Mouse (Mus musculus): Measurements from ENCODE around the gene C1qtnf7.

Gene C1qtnf7

DNA sequence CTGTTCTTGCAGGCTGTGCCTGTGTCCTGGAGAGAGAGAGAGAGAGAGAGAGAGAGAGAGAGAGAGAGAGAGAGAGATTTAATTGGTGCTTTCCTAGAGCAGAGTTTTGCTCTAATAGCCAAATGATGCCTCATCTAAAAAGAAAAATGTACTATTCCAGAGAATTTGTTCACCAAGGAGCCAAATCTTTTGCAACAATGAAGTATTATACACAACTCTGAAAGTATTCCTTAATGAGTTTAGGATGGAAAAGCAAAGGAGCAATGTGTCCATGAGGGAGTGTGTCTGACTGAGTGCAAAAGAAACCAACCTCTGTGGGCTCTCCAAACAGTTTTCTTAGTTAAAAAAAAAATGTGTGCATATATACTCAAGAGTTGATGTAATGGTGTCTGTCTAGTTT lies 24.5 kb downstream of the C1qtnf7 start:
- DNase-seq (ENCODE audit: low spot score in 2 of 2) = no peak

DNA sequence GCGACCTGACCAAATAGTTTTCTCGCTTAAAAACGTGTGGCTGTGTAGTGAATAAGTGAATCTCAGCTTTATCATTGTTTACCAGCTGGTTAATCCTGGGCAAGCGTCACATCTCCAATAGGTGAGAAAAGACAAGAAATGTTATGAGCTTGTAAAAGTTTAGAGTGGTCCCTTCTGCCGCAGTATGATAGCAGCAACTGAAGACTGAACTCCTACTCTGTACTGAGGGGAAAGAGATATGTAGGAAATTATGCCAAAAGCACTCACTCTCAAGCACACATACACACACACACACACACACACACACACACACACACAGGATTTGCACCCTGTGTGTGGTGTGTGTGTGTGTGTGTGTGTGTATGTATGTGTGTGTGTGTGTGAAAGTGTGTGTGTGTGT lies 26.2 kb downstream of the C1qtnf7 start:
- no peak for DNase-seq (ENCODE audit: low spot score in 2 of 2)

DNA sequence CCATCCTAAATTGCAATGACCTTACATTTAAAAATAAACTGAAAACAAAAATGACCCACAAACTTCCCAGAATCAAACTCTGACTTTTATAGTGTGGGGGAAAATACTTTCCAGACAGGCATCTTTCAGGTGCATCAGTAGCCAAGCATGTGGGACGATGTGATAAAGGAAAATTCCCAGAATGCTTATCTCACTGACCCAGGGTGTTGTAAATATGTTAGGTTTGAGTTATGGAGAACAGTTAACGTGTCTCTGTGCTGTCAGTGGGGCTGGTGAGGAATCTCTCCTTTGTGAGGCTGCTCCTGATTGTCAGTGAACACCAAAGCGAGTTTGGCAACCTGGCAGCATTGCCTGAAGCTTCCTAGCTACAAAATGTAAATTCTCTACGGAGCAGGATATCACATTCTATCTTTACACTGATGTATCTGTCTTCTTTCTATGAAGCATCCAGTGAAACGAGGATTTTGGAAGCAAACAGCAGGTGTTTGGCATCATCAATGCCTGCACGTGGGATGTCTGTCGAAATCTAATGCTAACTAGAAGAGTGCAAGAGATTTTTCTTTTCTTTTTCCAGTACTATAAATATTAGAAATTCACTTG lies 27.0 kb downstream of the C1qtnf7 start:
- DNase-seq (ENCODE audit: low spot score in 2 of 2) = peak; percentile 24 to 41

DNA sequence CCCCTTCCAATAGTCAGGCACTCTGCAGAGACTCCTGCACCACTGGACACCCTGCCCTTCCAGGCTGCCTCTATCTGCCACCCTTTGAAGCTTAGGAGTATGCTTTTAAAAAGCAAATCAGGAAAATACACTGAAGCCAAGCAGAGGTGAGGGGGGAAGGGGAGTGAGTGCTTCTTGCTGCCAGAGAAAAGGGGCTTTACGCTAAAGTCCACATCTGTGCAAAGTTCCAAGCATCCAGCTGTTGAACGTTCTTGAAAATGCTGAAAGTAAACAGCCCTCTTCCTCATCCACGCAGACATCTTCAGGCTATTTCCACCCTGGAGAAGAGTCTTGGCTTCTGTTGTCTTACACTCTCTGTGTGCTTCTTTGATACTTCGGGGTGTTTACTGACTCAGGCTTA lies 34.6 kb downstream of the C1qtnf7 start:
- no peak for DNase-seq (ENCODE audit: low spot score in 2 of 2)

DNA sequence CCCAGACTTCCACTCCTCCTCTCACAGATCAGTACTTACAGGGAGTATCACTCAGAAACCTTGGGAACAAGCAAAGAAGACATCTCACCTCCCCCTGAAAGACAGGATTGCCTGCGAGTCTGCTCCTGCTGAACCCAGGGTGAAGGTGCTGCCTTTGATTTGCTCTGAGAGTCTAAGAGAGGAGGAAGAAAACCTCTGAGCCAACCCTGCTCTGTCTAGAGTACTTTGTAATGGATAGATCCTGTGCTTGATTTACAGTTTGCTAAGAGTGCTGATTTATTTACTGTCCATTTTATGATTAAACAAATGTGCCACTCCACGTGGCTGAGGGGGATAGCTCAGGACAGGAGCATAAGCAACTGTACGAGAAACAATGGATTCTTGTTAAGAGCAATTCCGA lies 35.1 kb downstream of the C1qtnf7 start:
- no peak for DNase-seq (ENCODE audit: low spot score in 2 of 2)

DNA sequence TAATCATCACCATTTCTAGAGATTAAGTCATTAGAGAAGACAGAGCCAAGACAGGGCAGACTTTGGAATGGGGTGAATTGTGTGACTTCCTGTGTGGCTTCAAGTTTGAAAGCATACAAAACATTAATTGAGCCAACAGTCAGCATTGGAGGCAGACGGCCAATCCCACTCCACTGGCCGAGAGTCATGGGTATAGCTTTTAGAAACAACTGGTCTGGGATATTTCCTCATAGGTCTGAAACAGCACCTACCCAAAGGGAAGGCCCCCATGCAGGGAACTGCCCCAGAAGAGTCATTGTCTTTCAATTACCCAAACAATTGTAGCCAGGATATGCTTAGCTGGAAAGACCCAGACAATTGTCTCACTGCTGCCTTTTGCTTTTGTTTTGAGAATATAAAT lies 39.5 kb downstream of the C1qtnf7 start:
- no peak for DNase-seq (ENCODE audit: low spot score in 2 of 2)

DNA sequence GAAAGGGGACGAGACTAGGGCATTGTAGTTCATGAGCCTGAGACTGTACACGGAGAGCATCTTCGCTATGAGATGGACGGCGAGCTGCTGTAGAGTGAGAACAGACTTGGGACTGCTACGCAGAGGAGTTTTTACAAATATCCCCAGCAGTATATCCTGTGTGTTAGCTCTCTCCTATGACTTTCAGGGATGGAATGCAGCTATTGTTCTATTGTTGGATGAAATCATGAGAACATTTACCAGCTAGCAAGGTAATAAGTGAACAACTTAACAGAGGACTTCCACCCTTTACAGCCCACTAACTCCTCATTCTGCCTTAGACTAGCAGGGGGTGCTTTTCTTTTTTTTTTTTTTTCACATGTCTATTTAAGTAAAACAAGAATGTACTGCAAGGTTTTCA lies 40.1 kb downstream of the C1qtnf7 start:
- no peak for DNase-seq (ENCODE audit: low spot score in 2 of 2)

DNA sequence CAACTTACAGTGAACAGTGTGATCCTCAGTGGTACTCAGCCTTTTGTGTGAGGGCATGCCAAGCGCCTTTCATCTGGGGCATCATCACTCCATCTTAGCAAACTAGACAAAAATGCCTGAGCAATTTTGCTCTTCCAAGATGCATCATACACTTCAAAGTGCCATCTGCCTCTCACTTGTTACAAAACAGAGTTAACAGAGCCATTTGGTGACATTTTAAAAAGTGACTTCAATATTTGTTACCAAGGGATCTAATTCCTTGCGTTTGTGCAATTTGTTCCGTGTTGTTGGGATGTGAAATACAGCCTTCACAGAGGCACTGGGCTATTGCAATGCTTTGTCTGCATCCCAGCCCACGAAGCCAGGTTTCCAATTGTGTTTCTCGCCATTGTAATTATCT lies 42.1 kb downstream of the C1qtnf7 start:
- DNase-seq (ENCODE audit: low spot score in 2 of 2) = peak in 1 of 2 experiments; percentile 2

DNA sequence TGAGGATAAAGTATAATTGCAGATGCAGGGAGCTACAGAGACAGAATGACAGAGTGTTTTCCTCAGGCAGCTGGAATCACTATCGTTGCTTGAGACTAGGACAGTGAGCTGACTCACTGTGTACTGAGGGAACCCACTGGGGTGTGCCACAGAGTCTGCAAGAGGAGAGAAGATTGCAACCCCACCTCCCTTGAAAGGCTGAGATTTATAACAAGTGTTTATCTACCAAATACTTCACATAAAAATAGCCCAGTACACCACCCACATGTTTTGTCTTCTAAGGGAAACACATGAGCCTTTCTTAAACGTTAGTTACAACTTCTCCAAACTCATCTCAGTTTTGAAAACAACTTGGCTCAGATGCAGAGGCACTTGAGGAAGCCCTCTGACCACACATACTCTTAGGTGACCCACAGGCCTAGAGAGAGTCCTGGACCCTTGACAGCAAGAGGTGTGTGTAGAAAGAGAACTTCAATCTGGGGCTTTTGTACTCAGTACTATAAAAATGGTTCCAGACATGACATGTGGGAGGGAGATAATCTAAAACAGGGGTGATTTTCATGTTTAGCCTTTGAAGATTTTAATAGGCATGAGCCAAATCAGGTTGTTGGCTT lies 46.4 kb downstream of the C1qtnf7 start:
- peak; percentile 7 to 26 for DNase-seq (ENCODE audit: low spot score in 2 of 2)

DNA sequence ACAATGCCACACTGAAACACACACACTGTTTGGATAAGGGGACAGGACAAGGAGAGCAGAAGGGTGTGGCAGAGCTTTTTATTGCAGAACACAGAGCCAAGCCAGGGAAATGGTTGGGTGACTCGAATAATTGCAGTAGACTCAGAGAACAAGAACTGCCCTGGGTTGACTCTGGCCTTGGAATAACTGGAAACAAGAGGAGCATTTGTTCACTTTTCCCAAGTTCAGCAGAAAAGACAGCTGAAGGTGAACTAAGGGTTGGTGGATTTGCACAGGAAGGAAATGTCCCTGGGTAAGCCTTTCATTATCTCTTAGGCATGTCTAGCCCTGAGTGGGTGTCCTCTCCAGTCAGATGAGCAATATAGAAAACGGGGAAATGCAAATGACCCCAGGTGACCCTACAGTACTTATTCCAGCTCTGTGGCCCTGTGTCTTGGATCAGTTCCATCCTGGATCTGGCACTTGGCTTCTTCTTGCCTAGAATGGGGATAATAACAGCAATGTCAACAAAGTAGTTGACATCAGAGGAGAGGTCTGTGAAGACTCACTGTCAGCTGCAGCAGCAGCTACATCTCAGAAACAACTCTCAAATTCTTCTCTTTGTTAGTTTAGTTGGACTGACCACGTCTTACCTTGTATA lies 54.5 kb downstream of the C1qtnf7 start:
- DNase-seq (ENCODE audit: low spot score in 2 of 2) = no peak

DNA sequence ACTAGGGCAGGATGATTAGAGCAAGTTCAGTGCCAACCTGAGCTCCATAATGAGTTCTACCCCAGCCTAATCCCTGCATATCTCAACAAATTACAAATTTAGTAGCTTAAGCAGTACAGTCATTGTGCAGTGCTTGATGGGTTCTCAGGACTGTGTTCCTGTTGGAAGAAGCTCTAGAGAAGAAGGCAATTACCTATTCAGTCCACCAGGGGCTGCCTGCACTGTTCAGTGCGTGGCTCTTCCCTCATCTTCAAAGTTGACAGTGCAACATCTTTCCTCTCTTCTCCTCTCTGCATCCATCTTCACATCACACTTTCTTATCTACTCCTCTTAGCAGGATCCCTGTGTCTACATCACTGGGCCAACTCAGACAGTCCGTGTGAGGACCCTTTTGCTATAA lies 67.5 kb downstream of the C1qtnf7 start:
- peak in 1 of 2 experiments; percentile 3 for DNase-seq (ENCODE audit: low spot score in 2 of 2)

DNA sequence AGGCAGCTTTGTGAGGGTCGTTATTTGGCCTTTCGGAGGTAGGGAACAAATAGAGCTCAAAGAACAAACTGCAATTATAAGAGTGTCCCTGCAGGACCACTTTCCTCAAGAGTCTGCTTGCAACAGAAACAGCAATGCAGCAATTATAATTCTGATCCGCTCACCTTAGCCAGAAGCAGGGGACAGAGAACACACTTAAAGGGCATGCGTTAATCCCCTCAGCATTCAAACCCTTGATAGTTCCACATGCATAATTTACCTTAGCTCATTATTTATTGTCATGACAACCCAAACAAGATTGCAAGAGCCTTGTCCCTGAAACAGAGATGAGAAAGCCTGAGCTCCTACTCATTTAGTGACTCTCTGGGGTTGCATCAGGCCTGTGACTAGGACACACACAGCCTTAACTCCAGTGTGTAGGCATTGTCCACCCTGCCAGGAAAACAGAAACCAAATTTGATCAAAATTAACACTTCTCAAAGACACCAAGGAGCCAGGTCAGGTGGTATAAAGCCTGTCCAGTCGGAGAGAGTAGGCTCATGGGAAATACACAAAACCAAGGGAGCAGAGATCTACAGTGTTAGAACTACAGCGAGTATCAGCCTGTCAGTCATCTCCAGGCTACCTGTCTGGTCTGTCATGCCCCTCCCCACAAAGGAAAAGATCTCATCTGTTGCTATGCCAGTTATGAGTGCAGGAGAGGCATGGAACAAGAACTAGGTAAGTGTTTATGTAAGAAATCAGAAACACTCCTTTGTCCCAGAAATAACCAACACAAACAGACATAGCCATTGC lies 68.2 kb downstream of the C1qtnf7 start:
- DNase-seq (ENCODE audit: low spot score in 2 of 2) = no peak

DNA sequence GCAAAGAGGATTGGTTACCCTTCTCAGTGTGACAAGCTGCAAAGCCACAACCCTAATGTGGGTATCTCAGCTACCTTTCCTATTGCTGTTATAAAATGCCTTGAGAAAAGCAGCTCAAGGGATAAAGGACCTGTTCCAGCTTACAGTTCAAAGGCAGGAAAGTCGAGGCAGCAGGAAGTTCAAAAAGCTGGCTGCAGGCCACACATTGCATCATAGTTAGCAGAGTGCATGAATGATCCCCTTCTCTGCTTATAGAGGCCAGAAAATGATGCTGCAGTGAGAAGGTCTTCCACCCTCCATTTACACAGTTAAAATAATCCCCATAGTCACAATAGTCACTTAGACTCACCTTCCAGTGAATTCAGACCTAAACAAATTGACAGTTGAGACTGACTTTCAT lies 69.1 kb downstream of the C1qtnf7 start:
- DNase-seq (ENCODE audit: low spot score in 2 of 2) = no peak

DNA sequence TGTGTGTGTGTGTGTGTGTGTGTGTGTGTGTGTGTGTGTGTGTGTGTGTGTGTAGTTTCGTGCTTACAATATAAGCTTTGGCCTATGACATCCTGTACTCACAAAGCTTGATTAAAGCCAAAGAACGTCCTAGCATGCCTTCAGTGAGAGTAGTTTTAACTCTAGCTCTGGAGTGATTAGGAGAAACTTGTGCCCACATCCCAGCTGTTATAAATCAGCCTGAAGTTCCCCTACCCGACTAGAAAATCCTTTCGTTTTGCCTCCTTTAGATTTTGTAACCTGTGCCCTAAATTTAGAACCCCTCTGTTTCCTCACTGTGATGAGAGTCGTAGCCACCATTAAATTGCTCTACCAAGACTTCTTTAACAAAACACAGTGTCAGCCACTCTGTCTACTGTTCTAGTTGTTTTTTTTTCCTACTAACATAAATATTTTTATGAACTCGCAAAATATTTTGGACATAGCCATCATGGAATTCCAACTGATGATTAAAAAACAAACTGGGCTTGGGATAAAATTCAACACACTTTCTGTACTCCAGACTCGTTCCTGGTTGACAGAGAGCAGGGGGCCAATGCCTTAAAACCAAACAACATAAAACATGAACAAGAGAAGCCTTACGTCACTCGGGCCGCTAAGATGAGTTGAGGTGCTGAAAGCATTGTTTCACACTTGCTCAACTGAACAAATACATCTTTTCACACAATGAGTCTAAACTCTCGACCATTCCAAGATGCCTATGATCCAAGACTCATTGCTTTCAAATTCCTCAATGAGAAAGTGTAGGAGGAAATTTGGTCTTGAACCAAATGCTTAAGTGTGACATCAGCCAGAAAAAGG lies 70.3 kb downstream of the C1qtnf7 start:
- DNase-seq (ENCODE audit: low spot score in 2 of 2) = no peak

DNA sequence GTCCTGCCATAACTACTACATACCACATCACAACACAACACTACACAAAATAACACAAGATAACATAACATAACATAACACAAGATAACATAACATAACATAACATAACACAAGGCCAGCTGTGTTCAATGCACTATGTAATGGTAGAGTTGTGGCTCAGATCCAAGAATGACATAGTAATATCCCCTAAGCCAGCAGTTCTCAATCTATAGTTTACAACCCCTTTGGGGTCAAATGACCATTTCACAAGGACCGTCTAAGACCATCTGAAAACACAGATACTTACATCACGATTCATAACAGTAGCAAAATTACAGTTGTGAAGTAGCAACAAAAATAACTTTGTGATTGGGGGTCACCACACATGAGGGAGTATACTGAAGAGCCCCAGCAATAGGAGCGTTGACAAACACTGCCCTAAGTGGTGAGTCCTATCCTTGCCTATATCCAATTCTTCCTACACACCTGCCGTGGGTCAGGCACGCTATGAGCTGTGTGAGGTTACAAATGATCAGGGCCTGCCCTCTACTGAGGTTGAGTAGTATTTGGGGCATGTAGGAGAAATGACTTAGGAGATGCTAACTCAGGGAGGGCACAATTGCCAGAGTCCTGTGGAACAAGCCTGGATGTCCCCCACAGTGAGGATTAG lies 73.6 kb downstream of the C1qtnf7 start:
- DNase-seq (ENCODE audit: low spot score in 2 of 2) = no peak

DNA sequence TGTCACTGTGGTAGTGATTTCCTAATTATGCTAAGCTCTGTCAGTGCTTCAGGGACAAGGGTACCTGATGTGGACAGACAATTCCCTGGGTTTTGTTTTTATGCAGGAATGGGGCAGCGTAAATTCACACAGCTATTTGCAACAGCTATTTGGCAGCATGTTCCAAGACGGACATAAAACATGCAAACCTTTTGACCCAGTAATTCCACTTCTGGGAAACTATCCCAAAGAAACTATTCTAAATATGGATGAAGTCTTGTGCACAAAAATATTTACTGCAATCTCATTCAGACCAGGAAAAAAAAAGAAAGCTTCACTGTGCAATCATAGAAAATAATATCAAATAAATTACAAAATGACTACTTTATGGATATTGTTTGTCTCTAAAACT lies 74.1 kb downstream of the C1qtnf7 start:
- DNase-seq (ENCODE audit: low spot score in 2 of 2) = no peak

DNA sequence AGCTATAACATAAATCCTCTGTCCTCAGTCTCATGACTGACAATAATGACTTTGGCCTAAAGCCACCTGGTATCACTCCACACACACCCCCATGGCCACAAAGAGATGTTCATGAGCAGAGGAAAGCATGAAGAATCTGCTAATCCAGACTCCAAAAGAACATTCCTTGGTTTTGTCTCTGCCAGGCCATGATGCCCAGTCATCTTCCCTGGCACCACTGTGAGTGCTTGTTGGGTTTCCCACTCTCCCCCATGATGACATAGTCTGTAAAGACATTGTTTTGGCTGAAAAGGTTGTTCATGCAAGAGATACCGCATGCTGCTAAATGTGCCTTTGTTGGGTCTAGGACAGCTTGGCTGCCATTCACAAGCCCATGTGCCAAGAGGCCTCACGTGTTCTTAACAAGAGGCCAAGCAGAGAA lies 75.0 kb downstream of the C1qtnf7 start:
- DNase-seq (ENCODE audit: low spot score in 2 of 2) = no peak

DNA sequence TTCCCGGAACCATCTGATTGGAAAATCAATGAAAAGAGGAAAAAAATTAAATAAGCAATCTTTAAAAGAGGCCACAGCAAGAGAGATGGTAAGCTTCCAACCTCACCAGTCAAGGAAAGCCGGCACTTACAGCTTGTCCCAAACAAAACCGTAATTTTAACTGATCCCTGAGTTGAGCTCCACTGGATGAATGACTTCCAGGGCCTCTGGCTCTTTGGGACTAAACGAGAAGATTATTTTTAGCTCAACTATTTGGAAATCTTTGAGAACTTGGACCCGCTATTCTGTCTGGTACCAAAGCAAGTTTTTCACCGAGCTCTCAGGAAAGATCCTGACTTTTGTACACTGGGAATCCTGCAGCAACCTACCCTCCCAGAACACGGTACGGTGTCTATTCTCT lies 86.3 kb downstream of the C1qtnf7 start:
- DNase-seq (ENCODE audit: low spot score in 2 of 2) = no peak

DNA sequence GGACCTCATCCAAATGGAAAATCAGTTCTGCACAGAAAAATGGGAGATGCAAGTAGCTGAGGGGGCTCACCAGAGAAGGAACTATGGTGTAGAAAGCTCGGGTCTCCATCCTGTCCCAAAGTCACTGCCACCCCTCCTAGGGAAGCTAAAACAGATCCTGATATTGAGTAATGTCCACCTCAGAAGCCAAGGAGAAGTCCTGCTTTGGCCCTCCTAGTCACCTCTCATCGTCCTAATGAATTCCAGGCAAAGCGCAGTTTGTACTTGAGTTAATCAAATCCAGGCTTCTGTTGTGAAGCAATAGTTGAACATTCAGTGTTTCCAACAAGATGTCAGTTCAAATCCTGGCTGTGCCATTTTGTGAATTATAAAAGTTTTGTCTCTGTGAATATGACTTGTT lies 87.2 kb downstream of the C1qtnf7 start:
- DNase-seq (ENCODE audit: low spot score in 2 of 2) = no peak

DNA sequence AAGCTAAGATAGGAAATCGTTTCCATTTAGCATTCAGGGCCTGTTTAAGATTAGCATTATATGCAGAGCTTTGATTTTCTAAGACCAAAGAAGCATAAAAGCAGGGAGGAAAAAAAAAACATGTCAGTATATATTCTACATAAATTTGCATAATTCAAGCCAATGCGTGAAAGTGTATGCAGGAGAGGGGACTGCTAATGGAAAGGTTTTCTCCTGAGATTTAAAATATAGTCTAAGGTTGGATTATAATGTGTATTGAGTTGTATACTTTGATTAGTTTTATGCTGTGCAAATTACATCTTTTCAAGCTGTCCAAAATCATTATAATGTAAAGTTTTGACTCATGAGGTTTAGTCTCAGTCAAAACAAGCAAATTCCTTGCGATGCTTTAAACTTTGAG lies 88.2 kb downstream of the C1qtnf7 start:
- DNase-seq (ENCODE audit: low spot score in 2 of 2) = no peak

DNA sequence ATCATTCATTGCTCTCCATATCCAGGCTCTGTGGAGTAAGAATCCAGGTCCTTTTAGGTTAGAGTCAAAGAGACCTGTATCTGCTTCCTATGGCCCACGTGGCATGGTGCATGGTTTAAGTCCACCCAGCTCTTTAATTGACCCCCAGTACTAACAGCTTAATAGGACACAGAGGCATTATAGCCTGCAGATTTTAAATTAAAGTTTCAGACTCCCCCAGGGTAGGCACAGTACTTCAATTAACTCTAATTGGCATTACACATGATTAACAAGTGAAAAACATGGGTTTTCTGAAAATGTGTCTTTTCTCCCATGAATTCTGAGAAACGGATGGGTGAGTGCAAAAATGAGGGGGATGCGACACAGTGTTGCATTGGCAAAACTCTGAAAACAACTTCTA lies 92.7 kb downstream of the C1qtnf7 start:
- DNase-seq (ENCODE audit: low spot score in 2 of 2) = no peak
